Mouse (Mus musculus) lung, postnatal 36 days (tissue): ENCODE results near the gene Hspa1b.

Experiments
- DNase-seq: peaks from one replicate; pipeline ENCODE4 v3.0.0; 2022; ENCODE audit warnings: mixed read lengths

The Hspa1b gene

DNA sequence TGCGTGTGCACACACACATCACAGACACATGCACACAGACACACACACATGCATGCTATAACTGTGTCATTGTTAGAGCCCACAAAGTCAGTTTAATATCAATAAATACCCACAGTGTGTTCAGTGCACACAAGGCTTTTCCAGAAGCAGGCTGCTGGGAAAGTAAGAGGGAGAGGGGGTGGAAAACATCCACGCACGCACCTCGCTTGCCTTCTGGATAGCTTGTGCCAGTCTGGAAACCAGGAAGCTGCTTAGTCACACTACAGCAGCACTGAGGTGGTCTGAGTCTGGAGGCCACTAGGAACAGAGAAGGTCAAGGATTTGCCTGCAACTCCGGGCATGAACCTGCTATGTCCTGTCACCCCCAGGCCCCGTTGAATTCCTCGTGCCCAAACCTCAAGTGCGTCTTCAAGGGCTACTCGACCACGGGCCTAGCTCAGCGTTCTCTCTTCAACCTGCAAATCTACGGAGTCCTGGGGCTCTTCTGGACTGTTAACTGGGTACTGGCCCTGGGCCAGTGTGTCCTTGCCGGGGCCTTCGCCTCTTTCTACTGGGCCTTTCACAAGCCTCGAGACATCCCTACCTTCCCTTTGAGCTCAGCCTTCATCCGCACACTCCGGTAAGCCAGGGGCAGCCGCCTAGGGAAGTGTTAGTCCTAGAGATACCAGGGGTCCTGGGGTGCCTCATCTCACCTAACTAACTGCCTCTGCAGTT, 31.6 kb downstream of the Hspa1b start:
- peak; percentile 36 for DNase-seq

DNA sequence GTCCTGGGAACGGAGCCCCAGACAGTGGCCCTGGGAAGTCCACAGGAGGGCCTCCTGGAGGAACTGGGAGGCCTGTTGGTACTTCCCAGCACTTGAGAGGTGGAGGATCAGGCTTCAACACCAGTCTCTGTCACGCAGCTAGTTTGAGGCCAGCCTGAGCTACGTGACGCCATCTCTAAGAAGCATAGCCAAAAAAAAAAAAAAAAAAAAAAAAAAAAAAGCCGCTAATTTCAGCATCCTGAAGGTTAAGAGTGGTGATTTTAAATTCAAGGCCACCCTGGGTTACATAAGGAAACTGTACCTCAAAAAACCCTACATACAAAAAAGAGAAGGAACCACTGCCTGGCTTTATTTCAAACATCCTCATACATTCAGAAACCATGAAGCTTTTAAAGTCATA, 34.8 kb downstream of the Hspa1b start:
- DNase-seq, result no peak

DNA sequence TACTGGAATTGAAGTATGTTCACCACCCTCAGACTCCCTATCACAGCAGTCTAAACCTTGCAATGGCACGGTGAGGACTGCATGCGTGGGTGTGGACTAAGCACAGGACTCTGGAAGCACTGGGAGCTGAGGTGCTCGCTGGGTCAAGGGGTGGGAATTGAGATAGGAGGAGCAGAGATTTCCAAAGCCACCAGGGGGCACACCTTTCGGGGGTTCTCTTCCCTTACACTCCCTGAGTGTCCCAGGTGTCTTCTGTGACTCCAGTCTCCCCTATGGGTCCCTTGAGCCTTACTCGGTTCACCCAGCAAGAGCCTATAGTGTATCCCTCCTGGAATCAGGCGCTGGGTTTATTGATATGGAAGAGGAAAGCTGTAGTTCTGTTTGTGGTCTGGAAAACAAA, 36.1 kb downstream of the Hspa1b start:
- DNase-seq, result no peak

DNA sequence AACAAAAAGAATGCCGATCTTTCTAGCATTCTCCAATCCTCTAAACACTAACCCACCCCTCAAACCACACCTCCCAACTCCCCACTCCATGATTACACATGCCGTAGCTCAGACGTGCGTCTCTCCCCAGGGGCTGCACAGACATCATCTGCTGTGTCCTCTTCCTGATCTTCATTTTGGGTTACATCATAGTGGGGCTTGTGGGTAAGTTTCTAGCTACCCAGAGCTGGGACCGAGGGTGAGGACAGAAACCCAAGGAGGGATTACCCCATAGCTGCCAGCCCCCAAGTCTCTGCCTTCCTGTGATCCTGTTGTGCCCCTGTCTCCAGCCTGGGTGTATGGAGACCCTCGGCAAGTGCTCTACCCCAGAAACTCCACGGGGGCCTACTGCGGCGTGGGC, 41.9 kb downstream of the Hspa1b start:
- DNase-seq, result no peak

DNA sequence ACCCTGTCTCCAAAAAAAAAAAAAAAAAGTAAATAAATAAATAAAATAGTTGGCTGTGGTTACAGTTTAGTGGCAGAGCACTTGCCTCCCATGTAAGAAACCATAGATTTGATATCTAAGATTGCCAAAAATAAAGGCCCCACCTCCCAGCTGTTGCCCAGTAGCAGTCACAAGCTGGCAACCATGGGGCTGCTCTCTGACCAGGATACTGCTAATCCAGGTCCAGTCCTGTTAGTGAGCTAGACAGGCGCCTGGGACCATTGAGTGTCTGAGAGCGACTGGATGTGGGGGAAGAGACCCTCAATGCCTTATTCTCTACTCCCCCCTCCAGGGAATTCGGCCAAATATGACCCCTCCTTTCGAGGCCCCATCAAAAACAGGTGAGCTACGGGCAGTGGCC, 42.7 kb downstream of the Hspa1b start:
- no peak for DNase-seq

DNA sequence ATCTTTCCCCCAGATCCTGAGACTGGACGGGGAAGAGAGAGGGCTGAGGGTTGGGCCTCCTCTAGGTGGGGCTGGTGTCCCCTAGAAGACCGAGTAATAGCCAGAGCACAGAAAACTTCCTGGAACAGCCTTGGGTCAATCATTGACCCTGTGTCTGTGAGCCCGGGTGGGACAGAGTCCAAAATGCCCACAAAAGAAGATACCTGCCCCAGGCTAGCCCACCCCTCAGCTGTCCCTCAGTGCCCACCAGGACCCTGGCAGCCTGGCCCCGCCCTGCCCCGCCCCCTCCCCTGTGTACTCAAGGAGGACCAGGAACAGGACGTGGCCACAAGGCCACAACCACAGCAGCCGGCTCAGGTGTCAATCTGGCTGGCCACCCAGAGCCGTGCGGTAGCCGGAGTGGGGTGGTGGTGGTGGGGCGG, 43.6 kb downstream of the Hspa1b start:
- peak; percentile 52 for DNase-seq

DNA sequence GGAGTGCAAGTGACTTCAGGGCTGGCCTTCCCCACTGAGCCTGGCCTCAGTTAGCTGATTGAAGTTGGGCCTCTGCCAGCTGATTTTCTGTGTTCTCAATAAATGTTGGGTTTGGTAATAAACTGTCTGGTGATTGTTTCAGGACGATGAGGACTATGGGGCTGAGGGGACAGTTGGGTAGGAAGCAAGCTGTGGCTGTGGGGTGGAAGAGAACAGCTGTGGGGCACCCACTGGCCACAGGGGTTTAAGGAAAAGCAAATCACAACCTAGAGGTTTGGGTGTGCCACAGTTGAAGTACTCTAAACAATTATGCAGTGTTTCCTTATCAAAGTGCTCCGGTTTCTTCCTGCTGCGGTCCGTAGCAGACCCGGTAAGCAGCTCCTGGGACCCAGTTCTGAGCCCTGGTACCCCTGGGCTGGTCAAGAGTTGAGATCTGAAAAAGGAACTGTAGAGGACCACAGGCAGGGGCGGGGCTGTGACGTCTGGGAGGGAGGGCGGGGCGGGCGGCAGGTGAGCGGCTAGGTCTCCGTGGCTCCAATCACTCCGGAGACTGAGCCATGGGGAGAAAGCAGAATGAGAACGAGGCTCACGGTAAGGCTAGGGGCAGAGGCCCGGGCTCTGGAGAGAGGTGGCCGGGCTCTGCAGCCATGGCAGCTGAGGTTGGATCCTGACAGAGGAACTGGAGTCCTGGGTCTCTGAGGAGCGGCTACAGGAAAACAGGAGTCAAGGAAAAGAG, 44.9 kb downstream of the Hspa1b start, which contains the start of gene Slc44a4:
Gene Slc44a4, plus strand, starts transcription at position 537 of the 736 bp plus-strand sequence.
- DNase-seq, result peak; percentile 28

DNA sequence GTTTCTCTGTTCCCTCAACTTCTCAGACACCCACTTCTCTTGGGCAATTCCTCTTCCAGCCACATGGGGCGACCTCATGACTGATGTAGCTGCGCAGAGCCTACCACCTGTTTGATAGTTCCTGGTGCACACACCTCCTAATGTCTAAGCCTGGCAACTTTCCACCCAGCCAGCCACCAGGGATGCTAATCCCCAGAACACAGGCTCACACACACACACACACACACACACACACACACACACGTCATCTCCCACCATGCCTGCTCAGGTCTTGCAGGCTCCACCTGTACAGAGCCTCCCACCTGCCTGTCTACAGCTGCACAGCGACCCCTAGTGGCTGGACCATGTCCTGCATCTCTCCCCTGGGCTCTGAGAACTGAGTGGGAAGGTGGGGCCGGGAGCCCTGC, 47.1 kb downstream of the Hspa1b start:
- DNase-seq, result peak; percentile 91

DNA sequence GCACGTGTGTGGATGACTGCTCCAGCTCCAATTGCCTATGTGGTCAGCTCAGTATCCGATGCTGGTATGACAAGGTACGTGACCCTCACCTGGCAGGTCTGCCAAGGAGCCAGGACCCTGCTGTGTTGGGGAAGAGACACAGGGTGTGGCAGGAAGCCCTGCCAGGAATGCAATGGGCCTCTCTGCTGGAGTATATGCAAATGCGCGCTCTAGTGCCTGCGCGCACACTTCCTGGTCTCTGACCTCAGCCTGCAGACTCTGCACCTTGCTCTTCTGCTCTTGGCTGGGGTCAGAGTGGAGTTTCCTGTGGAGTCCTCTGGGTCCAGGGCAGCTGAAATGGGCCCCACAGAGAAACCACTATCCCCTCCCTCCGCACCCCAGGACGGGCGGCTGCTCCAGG, 48.1 kb downstream of the Hspa1b start:
- no peak for DNase-seq
